Mouse (Mus musculus) adipocyte (in vitro differentiated cells): Measurements from ENCODE around the gene Dnah5.

Source experiments
- DNase-seq: peaks from one replicate; pipeline ENCODE4 v3.0.0-alpha.2; 2016; ENCODE audit warnings: low spot score

The Dnah5 gene

DNA sequence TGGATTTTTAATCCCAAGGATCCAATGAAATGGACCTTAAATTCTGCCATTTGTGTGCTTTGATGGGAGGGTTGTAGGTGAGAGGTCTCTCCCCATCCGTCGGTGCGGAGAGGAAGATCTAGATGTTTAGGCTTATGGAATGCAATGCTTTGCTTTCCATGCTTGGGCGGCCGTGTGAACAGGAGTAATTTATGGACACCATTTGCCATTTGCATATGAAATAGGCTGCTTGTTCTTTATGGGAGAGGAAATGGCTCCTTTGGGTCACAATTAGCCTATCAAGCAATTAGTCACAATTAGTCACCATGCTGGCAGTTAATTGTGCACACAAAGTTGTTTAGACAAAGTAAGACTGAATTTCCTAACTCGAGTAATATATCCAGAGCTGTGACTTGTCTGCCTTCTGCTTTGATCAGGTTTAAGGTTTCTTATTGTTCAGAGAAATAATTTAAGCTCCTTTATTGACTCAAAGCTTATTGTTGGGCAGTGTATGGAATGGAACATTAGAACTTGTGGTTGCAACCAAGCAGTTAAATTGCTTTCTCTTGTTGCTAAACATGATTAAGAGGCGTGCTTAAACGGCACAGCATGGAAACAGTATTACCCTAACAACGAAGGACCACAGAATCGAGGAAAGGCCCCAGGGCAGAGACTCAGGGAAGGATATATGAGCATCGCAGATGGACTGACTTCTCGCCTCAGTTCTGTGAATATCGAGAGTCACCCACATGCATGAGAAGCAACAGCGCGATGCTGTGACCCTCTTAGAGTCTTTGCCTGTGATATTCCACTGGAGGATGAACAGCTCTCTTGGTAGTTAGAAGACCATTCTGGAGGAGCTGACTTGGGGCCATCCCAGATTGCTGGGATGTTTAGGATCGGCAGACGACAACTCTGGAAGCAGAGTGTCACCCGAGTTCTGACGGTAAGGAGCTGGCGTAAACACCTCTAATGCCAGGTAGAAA, at the start of gene Dnah5:
TSS of gene Dnah5 (plus strand) at position 642 of the 965 bp plus-strand sequence.
- DNase-seq = no peak

DNA sequence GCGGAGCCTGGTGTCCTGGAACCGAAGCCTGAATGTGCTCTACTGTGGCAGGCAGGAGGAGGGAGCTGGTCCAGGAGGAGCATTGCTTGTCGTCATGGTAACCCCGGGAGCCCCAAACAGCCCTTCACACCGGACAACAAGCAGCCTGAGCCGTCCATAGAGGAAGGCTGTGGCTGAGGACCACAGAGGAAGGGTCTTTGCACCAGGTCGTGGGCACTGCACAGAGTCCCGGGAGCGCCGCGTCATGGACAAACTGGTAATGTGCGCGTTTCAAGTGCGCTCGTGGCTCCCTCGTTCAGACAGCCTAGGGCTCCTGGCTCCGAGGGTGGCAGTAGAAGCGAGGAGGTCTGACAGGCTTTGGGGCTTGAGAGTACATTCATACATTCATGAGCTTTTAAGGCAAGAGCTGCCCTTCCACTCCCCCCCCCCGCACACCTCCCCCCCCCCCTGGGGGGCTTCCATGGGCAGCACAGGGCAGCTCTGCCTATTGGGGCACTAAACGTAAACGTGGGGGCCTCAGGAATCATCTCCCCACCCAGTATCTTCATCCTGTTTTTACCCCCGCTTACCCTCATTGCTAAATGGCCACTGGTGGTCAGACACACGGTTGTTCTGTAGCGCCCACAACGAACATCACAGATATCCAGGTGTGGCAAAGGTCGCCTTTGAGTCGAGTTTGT, 48.6 kb upstream of the Dnah5 start:
- no peak for DNase-seq

DNA sequence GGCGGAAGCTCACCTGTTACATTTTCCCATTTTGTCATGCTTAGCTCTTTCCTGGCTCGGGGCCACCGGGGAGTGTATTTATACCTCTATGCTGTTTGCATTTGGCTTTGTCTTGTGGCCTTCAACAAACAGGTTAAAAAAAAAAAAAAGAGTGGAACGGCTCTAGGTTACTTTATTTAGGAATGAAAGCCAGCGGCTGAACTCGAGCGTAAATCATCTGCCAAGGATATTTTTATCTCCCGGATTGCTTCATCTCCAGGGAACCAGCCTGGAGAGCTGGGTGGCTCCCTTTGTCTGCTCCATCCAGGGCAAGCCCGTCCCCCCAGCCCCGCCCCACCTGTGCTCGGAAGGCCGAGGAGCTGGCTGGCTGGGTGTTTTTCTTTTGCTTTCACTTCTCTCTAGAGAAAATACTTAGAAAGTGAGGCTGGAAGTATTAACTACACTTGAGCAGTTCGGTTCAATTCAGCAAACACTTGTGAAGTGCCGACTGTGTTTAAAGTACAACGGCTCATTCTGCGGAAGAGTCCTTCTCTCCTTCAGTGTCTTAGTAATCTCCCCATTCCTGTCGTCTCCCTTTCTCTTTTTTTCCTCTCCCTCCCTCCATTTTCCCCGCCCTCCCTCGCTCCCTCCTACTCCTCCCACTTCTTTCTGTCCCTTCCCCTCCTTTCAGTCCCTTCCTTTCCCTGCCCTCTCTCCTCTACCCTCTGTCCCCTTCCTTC, 44.6 kb upstream of the Dnah5 start:
- DNase-seq = peak; percentile 85

DNA sequence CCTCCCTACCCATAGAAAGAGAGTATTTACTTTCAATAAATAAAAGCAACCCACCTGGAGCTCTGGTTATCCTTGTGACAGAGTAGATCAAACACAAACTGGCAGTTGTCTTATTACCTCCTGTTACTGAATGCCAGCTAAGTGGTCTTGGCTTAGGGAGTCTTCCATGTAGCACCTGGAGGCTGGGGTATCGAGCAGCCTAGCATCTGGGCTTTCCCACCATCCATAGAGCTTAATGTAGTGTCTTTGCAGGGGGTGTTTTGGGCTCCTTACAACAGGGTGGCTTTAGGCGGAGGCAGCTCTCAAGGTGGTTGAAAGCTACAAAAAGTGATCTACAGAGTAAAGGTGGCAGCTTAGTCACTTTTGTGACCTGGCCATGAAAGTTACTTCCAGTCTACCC, 41.3 kb upstream of the Dnah5 start:
- no peak for DNase-seq

DNA sequence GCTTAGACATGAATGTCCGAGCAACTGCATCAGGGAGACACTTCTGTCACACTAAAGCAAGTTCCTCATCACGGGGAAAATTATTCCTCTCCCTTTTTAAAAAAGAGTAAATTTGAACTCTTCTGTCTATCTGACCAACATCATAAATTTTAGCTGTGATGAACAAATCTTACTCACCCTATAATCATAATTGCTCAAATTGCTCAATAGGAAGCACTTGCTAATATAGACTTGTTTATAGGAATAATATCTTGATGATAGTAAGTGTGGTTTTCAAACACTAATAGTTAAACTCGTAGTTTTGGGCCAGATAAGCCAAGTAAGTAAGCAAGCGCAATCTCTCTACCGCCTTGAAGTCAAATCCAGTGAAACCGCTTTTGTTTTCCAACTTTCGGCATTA, 38.3 kb upstream of the Dnah5 start:
- no peak for DNase-seq

DNA sequence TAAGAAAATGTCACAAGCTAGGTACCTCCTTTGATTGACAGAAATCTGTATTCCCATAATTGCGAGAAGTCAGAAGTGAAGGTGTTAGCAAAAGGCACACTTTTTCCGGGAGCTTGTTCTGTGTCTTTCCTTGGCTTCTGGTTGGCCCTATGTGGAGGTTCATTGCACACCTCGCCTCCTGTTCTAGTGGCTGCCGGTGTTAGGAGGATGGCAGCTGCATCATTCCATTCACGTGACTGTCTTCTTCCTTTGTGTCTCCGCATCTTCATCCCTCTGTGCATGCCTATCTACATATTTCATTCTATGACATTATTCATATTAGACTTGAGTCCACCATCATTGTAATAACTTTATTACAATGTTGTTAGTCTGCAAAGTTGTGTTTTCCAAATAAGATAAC, 37.5 kb upstream of the Dnah5 start:
- DNase-seq = no peak

DNA sequence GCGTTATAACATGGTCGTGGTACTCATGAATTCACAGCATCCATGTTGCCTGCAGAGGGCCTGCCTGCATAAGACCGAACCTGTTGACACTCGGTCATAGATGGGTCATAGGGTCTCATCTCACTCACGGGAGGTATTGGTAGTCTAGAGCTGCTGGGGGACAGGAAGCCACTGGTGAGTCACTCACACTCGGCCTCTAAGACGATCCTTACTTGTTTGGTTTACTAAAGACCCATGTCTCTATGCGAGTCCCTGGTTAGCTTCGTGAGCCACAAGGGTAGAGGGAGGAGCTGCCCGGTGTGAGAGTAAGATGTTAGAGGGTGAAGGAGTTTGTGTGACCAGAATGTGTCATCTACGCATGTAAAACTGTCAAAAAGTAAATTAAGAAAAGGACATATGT, 24.6 kb upstream of the Dnah5 start:
- DNase-seq = no peak

DNA sequence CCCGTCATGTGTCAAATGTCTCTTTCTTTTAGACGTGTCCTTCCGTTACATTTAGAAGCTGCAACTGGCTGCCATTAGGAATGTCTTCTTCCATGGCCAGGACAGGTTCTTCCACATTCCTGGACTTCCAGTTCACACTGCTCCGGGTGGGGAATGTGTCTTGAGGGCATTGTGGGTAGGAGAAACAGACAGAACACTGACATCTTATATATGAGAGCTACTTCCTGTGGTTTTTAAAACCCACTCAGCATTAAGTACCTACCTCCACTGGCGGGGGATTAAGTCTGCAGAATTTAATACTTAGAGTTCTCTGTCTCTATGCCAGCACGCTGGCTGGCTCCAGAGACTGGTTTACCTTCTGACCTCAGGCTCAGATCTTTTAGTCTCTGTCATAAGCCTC, 24.0 kb upstream of the Dnah5 start:
- DNase-seq = no peak

DNA sequence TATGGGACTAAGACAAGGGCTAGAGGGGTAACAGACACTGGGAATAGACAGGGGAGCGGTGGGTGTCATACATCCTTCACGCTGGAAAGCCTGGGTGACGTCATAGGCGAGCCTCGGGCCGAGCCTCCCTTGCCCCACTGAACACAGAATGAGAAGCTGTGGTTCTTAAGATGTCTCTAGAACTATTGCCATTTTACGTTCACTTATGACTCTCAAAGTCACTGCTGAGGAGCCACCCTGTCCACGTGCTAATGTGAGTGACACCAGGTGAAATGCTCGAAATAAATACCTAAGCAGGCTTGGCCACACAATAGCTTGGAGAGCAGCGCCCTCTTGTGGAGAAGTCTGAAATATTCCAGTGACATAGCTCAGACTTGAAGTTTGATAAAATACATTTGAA, 21.7 kb upstream of the Dnah5 start:
- DNase-seq = peak; percentile 74

DNA sequence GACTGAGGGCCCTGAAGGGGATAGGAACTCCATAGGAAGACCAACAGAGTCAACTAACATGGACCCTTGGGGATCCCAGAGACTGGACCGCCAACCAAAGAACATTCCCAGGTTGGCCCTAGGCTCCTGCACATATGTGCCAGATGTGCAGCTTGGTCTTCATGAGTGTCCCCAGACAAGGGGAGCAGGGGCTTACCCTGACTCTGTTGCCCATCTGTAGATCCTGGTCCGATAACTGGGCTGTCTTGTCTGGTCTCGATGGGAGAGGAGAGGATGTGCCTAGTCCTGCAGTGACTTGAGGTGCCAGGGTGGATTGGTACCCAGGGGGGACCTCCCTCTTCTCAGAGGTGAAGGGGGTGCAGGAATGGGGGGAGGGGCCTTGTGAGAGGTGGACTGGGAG, 21.0 kb upstream of the Dnah5 start:
- DNase-seq = no peak

DNA sequence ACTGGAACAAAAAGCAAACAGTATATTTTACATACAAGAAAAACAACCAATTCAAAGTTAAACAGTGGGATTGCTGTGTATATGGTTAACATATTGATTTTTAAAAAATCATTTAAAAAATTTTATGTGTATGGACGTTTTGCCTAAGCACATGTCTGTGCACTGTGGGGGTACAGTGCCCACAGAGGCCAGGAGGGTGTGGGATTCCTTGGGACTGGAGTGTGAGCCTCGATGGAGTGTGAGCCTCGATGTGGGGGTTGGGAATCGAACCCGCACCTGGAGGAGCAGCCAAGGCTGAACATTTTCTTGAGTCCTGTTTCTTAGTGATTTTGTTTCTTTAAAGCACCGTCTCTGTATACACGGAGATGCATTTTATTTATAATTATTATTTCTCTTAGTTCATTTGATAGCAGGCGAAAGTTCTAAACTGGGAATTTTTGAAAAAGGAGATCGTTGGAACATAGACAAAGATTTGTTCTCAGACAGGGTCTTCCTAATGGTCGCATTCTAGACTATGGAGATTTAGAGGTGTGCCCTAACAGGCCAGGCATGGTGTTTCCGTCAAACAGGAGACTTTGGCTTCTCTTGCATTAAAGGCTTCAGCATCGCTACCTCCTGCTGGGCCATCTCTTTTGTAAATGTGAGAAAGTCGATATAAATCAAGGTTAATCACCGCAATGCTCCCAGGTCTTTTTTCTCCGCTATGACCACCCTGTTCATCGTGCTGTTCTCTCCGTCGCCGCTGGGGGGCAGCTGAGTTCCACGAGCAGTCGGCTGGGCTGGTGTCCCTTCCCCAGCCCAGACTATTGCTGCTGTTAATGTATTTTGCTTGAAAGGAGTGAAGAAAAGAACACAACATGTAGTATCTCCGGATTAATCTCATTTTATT, 15.8 kb upstream of the Dnah5 start:
- DNase-seq = no peak

DNA sequence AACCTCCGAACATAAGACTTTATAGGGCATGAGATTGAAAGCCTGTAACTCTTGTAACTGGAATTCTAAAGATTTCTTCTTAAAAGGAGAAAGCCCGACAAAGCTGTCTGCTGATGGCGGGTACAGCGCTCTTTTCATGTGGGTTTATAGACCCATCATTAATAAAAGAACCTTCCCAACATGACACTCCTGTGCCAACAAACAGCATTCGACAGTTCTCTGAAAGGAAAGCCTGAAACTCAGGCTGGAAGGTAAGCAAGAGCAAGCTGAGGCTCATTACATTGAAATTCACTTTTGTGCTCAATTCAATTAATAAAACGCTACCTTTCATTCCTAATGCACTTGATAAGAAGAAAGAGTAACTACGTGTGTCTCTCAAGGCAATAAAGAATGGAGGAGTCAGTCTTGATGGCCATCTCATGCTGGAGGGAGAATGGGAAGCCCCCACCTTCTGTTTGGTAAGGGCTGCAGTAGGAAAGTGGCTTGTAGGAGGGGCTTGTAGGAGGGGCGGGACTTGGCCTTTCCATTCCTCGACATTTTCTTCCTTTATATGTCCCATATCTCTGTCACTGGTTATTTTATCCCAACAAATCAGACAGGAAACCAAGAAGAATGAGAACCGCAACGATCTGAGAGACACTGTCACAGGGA, 15.1 kb upstream of the Dnah5 start:
- no peak for DNase-seq

DNA sequence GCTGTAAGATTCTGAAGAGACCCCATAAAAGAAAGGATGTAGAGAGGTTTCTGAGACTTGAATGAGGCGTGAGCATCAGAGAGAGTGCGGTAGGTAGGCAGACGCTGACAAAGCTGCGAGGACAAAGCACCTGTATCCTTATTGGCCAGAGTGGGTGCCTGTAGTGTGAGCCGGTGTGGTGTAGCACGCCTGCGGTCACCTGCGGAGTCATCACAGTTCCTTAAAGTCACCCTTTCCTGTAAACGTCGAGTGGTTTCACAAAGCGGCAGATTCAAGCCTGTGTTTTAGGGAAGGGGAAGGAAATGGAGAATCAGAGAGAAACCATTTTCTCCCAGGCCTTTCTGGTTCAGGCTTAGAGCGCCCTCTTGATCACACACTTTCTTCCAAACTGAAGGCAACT, 13.9 kb upstream of the Dnah5 start:
- no peak for DNase-seq

DNA sequence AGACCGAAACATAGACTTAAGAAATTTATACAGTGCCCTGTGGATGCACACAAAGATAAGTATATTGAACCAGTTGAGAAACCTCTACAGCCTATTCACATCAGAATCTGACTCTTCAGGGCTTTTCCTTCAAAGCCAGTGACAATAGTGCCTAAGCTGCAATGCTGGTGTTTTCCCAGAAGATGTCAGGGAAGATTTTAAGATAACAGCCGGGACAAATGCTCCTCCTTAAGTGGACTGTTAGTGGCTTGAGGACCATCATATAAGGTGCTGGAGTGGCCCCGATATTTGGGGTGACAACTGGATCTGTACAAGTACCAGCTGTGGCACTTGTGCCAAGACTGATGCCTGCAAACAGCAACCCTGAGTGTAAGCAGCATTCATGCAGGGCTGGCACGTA, 4.9 kb upstream of the Dnah5 start:
- DNase-seq = no peak

DNA sequence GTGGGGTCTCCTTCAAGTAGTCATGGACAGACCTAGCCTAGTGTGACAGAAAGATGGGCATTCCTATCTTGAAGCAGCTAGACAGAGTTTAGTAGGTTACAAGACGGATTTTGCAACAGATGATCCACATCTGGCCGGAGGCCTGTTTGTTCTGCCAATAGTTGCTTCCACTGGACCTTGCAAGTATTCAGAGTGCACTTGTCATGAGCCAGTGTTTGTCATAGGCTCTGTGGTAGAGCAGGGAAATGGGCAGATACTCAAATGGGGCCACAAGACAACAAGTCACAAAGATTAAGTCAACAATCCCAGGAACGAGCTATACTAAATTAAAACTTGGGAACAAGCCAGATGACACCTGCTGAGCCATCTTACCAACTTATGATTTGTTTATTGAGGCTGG, 1.1 kb downstream of the Dnah5 start:
- DNase-seq = peak; percentile 5

DNA sequence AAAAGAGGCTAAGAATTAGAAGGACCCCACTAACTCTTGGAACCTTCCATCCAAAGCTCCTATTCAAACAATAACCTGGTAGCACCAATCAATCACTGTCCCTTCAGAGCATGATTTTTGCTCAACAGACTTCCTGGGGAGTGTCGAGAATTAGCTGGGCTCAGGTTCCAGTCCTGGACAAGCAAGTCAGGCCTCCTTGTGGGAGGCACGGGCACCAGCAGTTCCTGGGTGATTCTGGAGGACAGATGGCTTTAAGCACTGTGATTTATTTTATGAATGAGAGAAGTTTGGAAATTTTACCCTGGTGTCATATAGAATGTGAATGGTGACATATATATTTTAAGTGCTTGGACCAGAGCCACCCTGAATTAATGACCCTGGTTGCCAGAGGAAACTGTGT, 4.0 kb downstream of the Dnah5 start:
- no peak for DNase-seq

DNA sequence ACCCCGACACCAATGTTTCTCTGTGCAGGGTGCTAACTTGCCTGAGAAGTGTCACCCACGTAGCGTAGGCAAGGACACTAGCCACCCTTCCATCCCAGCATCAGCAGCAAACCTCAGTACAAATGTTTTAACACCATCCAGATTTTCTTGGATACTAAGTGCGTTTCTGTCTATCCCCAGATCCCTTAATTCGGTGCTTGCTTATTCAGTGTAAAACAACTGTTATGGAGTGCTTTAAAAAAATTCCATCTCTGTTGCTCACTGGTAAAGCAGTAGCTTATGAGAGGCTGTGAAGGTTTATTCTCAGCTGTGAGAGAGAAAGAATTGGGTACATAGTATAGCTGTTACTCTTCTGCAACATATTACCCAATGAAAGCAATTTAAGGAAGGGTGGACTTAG, 9.5 kb downstream of the Dnah5 start:
- no peak for DNase-seq

DNA sequence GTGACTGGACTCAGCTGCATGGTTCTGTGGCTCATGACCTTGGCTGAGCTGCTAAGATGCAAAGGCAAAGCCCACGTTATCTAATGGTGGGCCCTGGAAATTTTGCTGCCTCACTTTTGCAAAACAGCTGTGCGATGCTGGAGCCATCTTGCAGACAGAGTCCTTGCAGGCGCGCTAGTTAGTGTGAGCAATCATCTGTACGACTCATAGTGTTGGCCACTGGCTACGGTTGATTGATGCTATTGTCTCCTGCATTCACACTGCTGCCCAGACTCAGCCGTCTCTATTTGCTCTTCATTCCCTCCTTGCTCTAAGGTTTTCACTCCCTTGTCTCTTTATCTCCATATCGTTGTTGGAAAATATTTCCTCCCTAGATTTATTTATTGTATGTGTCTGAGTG, 12.8 kb downstream of the Dnah5 start:
- no peak for DNase-seq

DNA sequence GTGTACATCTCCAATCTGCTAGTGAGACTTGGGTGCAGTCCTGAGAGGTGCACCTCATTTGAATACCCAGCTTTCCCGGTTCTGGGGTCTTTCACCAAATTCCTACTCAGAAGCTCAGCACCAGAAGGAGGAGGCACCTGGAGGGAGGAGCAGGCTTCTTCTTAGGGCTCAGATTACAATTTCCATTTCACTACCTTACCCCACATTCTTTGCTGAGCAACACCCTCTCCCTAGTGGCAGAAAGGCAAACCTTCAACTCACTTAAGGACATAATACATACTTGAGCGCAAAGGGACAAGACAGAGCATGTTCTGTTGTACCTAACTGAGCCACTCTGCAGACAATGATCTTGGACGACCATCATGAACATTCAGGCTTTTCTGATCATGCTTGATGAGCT, 23.8 kb downstream of the Dnah5 start:
- DNase-seq = no peak

DNA sequence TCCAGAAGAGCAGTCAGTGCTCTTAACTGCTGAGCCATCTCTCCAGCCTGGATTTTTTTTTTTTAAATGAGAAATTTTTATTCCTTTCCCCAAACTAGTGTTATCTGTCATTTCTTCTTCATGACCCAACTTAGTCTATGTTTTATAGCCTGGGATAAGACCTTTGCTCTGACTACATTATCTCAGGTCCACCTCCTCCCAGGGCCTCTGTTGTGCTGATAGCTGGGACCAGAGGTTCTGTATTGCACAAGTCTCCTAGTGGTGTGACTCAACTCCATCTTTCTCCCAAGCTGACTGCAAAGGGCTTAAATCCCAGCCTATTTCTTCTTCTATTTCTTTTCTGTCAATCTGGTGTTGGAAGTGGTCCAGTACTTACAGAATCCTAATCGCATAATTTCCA, 56.7 kb downstream of the Dnah5 start:
- no peak for DNase-seq

DNA sequence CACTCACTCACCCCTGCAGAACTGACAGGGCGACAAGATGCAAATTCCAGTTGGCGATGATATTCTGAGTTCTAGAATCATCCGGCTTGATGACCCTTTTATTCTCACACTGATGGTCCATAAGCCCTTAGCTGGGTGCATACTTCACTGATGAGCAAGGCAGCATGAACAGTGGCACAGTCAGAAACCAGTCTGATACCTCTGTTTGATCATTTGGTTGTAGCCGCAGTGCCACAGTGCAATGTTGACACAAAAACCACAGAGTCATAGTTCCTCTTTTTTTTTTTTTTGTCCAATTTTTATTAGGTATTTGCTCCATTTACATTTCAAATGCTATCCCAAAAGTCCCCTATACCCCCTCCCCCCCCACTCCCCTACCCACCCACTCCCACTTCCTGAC, 95.9 kb downstream of the Dnah5 start:
- DNase-seq = no peak
